Mouse (Mus musculus) E14TG2a.4 (cell line): Measurements from ENCODE around the gene Nt5c2.

Experiments
- CTCF ChIP-seq: conservative IDR thresholded peaks from 2 replicates; pipeline ENCODE4 v1.5.1; 2014; ENCODE audit warnings: low read length
- NANOG ChIP-seq: IDR thresholded peaks from 2 replicates; pipeline ENCODE4 v1.6.1; 2014; ENCODE audit warnings: borderline replicate concordance, low read length, mixed read lengths
- POU5F1 ChIP-seq: IDR thresholded peaks from 2 replicates; pipeline ENCODE4 v1.6.1; 2014; ENCODE audit warnings: low read length, borderline replicate concordance

GRCm38 (mm10) chr19:47053471-47053870 lies 38.5 kb upstream of the Nt5c2 start:
- TF ChIP-seq CTCF (no peak), POU5F1 (no peak), NANOG (no peak)
